Mouse (Mus musculus) forebrain, embryonic 16.5 days (tissue): ENCODE measurements around the gene Zdhhc11. TPM values are rescaled to one million over a fixed set of nuclear protein-coding genes. Genes with fewer than 3 reads are reported as not detected.
"Not testable (repeated sequence)": the region's sequence is repeated elsewhere in the genome, so short reads cannot be mapped to it uniquely, and the experiment has no call there.

Experiments used
- ATAC-seq: fragments of 200-750 bp; cut with Nextera tagmentation; 2 replicates; pipeline ENCODE4 v1.8.0; 2017; ENCODE audit warnings: mild to moderate bottlenecking, moderate library complexity
- H3K27ac ChIP-seq: fragments of 300-500 bp; sonication (generic); 2 replicates; pipeline ENCODE4 v1.5.1; 2014; ENCODE audit warnings: low read length, control low read depth
- H3K27me3 ChIP-seq: fragments of 300-500 bp; sonication (generic); replicated peaks from 2 replicates; pipeline ENCODE4 v1.6.1; 2014; ENCODE audit warnings: low read length; ENCODE audit not compliant: control insufficient read depth, insufficient read depth
- H3K36me3 ChIP-seq: fragments of 300-500 bp; sonication (generic); 2 replicates; pipeline ENCODE4 v1.6.1; 2014; ENCODE audit not compliant: control insufficient read depth, insufficient read depth
- H3K4me1 ChIP-seq: fragments of 300-500 bp; sonication (generic); replicated peaks from 2 replicates; pipeline ENCODE4 v1.6.1; 2014; ENCODE audit warnings: low read length; ENCODE audit not compliant: control insufficient read depth, insufficient read depth
- H3K4me2 ChIP-seq: fragments of 300-500 bp; sonication (generic); 2 replicates; pipeline ENCODE4 v1.6.1; 2014; ENCODE audit warnings: mild to moderate bottlenecking, low read length, control low read depth
- H3K4me3 ChIP-seq: fragments of 300-500 bp; sonication (generic); replicated peaks from 2 replicates; pipeline ENCODE4 v1.5.1; 2014; ENCODE audit warnings: mild to moderate bottlenecking, low read length, control low read depth
- H3K9ac ChIP-seq: fragments of 300-500 bp; sonication (generic); replicated peaks from 2 replicates; pipeline ENCODE4 v1.6.1; 2014; ENCODE audit warnings: low read depth, low read length, control low read depth
- H3K9me3 ChIP-seq: fragments of 300-500 bp; sonication (generic); 2 replicates; pipeline ENCODE4 v1.6.1; 2016; ENCODE audit warnings: low read length; ENCODE audit not compliant: control insufficient read depth
- WGBS: fragments of 180-500 bp; shearing (Covaris S2); extraction: QIAGEN DNeasy Blood & Tissue Kit; methylation state at CpG from one replicate; pipeline ENCODE4 v1.1.7; 2014; 5-methylcytosine and 5-hydroxymethylcytosine counted together
- polyA plus RNA-seq: library from polyadenylated mRNA; unstranded; fragments of >200 nt; fragmentation: Nextera tagmentation; extraction: Ambion mirVana; gene quantifications from 2 replicates; pipeline ENCODE4 v1.2.1, GENCODE M21; 2015

The Zdhhc11 gene
- polyA plus RNA-seq, 1 experiment from 2014 or later, result not detected

DNA sequence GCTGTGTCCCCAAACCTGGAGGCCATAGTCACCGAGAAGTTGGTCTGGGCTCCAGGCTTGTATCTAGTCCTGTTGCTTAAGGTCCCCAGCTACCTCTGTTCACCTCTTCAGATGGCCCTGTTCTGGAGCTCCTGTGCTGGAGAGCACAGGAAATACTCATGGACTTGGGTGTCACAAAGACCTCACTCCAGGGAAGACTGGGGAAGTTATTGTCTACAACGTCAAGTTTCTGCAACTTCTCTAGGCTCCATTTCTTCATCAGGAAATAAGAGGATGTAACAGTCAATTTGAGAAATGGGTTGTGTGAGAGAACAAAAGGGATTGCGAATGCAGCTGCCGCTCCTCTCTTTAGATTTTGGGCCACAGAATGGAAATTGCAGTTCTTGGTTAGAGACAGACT, 32.8 kb downstream of the Zdhhc11 start:
- WGBS, result 89% methylated on average over 4 of the region's 4 CpGs
- Histone ChIP-seq H3K36me3 (no peaks in the 10 kb centered on the region), H3K4me3 (no peak overlapping the region), H3K27me3 (no peaks in the 10 kb centered on the region; the same call in 1 of the 2 replicates), H3K4me2 (no peak overlapping the region), H3K9me3 (no peaks in the 10 kb centered on the region), H3K9ac (no peak overlapping the region), H3K4me1 (no peaks in the 10 kb centered on the region), H3K27ac (no peak overlapping the region)
- no peak for ATAC-seq

- H3K9ac ChIP-seq, result no peak overlapping the region
- H3K27me3 ChIP-seq, result peaks cover 2% of the 10 kb centered on the region; the same call in 1 of the 2 replicates
- H3K9me3 ChIP-seq, result no peaks in the 10 kb centered on the region
- no peak overlapping the region for H3K4me2 ChIP-seq
- no peak overlapping the region for H3K27ac ChIP-seq
- no peak for ATAC-seq
- H3K4me3 ChIP-seq, result no peak overlapping the region
- H3K4me1 ChIP-seq, result no peaks in the 10 kb centered on the region
- H3K36me3 ChIP-seq, result no peaks in the 10 kb centered on the region
Observed at GRCm38 (mm10) chr13:74000519-74000918, 36.9 kb downstream of the Zdhhc11 start.

DNA sequence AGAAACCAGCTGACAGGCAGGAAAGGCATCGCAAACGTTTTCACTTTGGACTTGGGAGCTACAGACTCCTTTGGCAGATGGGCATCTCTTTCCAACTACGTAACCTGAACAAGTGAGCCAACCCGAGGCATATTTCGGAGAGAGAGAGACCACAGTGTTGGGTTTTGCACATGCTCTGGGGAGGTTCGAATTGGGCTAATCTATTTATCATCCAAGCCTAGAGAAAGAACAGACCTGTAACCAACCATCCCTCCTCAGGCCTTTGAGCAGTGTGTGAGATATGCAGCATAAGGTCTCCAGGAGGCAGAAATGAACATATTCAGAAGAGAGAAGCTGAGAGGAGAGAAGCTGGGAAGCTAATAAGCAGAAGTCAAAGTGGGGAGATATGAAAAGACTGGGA, 37.3 kb downstream of the Zdhhc11 start:
- Histone ChIP-seq H3K9me3 (no peaks in the 10 kb centered on the region), H3K4me3 (no peak overlapping the region), H3K36me3 (no peaks in the 10 kb centered on the region), H3K4me2 (no peak overlapping the region), H3K4me1 (no peaks in the 10 kb centered on the region), H3K27me3 (peaks cover 2% of the 10 kb centered on the region; the same call in 1 of the 2 replicates), H3K27ac (no peak overlapping the region), H3K9ac (no peak overlapping the region)
- 86% methylated on average over 6 of the region's 6 CpGs for WGBS
- ATAC-seq, result no peak

DNA sequence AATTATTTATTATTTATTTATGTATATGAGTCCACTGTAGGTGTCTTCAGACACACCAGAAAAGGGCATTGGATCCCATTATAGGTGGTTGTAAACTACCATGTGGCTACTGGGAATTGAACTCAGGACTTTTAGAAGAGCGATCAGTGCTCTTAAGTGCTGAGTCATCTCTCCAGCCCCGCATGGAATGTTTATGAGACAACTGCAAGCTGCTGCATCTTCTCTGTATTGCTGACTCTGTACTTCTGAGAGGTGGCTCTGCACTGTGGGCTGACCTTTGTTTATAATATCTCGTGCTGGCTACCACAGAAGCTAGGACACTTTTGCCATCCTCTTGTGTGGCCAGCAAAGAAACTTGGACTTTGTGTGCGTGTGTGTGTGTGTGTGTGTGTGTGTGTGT, 37.8 kb downstream of the Zdhhc11 start:
- Histone ChIP-seq H3K36me3 (no peaks in the 10 kb centered on the region), H3K9ac (no peak overlapping the region), H3K4me2 (no peak overlapping the region), H3K4me1 (no peaks in the 10 kb centered on the region), H3K27me3 (peaks cover 2% of the 10 kb centered on the region; the same call in 1 of the 2 replicates), H3K9me3 (no peaks in the 10 kb centered on the region), H3K27ac (no peak overlapping the region), H3K4me3 (no peak overlapping the region)
- WGBS, result 73% methylated on average over 4 of the region's 4 CpGs
- no peak for ATAC-seq

DNA sequence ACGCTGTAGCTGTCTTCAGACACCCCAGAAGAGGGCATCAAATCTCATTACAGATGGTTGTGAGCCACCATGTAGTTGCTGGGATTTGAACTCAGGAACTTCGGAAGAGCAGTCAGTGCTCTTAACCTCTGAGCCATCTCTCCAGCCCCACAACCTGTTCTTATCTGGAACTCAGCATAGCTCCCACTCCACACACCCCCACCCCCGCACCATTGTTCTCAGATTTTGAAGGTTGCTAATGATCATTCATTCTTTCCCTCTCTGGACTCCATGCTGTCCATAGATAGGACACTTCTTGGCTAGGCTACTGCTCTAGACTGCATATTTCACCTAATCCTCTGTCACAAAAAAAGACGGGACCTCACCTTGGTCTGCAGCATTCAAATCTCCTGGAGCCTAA, 43.2 kb downstream of the Zdhhc11 start:
- not testable (repeated sequence) for H3K27ac ChIP-seq, H3K27me3 ChIP-seq, H3K9me3 ChIP-seq, ATAC-seq, H3K4me2 ChIP-seq, H3K4me1 ChIP-seq, H3K36me3 ChIP-seq, H3K9ac ChIP-seq, H3K4me3 ChIP-seq
- WGBS, result 89% methylated on average over 4 of the region's 4 CpGs

DNA sequence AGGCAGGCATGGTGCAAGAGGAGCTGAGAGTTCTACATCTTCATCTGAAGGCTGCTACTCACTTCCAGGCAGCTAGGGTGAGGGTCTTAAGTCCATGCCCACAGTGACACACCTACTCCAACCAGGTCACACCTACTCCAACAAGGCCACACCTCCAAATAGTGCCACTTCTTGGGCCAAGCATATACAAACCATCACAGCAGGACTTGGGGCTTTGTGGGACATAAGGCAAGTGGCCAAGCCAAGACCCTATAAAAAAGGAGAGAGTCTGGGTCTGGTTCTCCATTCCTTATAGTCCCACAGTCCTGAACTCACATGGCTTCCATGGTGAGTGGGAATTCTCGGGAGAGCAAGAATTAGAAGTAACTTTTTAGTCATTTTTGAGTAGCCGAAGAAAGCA, 44.6 kb downstream of the Zdhhc11 start:
- 84% methylated on average over 2 of the region's 2 CpGs for WGBS
- H3K27ac ChIP-seq, H3K4me2 ChIP-seq, ATAC-seq, H3K9me3 ChIP-seq, H3K4me3 ChIP-seq, H3K4me1 ChIP-seq, H3K9ac ChIP-seq, H3K27me3 ChIP-seq, H3K36me3 ChIP-seq: not testable (repeated sequence)

- H3K9me3 ChIP-seq, result no peaks in the 10 kb centered on the region
- peak within 1 kb of the TSS; percentile 66 for H3K4me3 ChIP-seq
- WGBS, result under 1% methylated on average over 55 of the region's 56 CpGs
- ATAC-seq, result peak; percentile 93
- H3K9ac ChIP-seq, result peak within 1 kb of the TSS; percentile 49
- H3K27ac ChIP-seq, result peak within 1 kb of the TSS; percentile 67
- H3K4me2 ChIP-seq, result peak within 1 kb of the TSS; percentile 62
- no peaks in the 10 kb centered on the region for H3K36me3 ChIP-seq
- H3K4me1 ChIP-seq, result peaks cover 4% of the 10 kb centered on the region
- no peaks in the 10 kb centered on the region for H3K27me3 ChIP-seq
Observed at GRCm38 (mm10) chr13:74008948-74009718, 45.5 kb downstream of the Zdhhc11 start, which contains the start of gene Tppp. Gene Tppp (plus strand): TSS chr13:74009407.

- WGBS, result under 1% methylated on average over 55 of the region's 55 CpGs
- H3K4me1 ChIP-seq, result peaks cover 4% of the 10 kb centered on the region
- no peaks in the 10 kb centered on the region for H3K9me3 ChIP-seq
- peak; percentile 54 for ATAC-seq
- H3K27ac ChIP-seq, result peak overlapping the region; percentile 67
- H3K27me3 ChIP-seq, result no peaks in the 10 kb centered on the region
- no peaks in the 10 kb centered on the region for H3K36me3 ChIP-seq
- peak overlapping the region; percentile 66 for H3K4me3 ChIP-seq
- peak overlapping the region; percentile 62 for H3K4me2 ChIP-seq
- peak overlapping the region; percentile 49 for H3K9ac ChIP-seq
Observed at GRCm38 (mm10) chr13:74009791-74010614, 46.4 kb downstream of the Zdhhc11 start.

DNA sequence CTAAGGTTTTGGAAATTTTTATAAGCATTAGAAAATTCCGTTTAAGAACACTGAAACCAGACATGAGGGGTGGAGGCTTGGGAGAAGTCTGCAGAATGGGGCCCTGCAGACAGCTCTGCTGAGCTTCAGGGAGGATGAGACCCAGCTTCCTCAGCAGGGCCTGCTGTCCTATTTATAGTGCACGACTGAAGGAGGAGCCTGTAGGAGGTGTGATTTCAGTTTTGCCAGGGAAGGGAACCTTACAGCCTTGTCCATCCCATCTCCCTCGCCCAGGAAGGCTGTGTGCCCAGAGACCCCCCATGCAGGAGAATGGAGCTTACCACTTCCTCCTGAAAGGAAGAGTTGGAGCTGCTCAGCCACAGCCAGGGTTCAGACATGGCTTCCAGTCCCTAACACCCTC, 47.0 kb downstream of the Zdhhc11 start:
- H3K27me3 ChIP-seq, result no peaks in the 10 kb centered on the region
- no peaks in the 10 kb centered on the region for H3K36me3 ChIP-seq
- ATAC-seq, result peak; percentile 32
- no peaks in the 10 kb centered on the region for H3K9me3 ChIP-seq
- H3K4me3 ChIP-seq, result peak overlapping the region; percentile 66
- 10% methylated on average over 3 of the region's 3 CpGs for WGBS
- H3K4me2 ChIP-seq, result peak overlapping the region; percentile 62
- H3K4me1 ChIP-seq, result peaks cover 4% of the 10 kb centered on the region
- peak overlapping the region; percentile 49 for H3K9ac ChIP-seq
- H3K27ac ChIP-seq, result peak overlapping the region; percentile 67
